Mouse (Mus musculus) bone marrow macrophage, adult 2 months (primary cell): ENCODE data around the gene Sox8.

Experiments
- CTCF ChIP-seq: IDR thresholded peaks from 2 replicates; pipeline ENCODE4 v1.5.1; 2012; ENCODE audit warnings: low read depth, mild to moderate bottlenecking, low read length, moderate library complexity
- POLR2A ChIP-seq: IDR thresholded peaks from 2 replicates; pipeline ENCODE4 v1.6.1; 2012; ENCODE audit warnings: mild to moderate bottlenecking, low read depth, low read length, borderline replicate concordance

DNA sequence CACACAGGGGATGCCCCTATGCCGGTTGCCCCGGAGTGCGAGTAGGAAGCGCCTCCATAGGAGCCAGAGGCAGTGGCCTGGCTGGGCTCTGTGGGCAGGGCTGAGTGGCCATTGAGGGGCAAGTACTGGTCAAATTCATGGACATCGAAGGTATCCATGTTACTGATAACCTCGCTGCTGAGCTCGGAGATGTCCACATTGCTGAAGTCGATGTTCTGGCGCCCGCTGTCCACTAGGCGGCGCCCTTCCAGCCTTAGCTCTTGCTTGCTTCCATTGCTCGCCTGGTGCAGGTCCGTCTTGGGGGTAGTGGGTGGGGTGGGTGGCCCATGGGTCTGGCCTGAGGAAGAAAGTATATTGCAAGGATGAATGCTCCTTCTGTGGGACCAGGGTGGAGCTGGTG, 2.7 kb downstream of the Sox8 start:
- TF ChIP-seq CTCF, result peak; percentile 99
- no peak for TF ChIP-seq POLR2A
